Mouse (Mus musculus) olfactory bulb, adult 2 months (tissue): ENCODE results near the gene Trim80.

ENCODE experiments used
- CTCF ChIP-seq: fragments of 200-500 bp; IDR thresholded peaks from 2 replicates; pipeline ENCODE4 v1.5.1; 2012; ENCODE audit warnings: low read depth, mild to moderate bottlenecking, low read length, moderate library complexity; ENCODE audit not compliant: insufficient read depth
- POLR2A ChIP-seq: fragments of 200-500 bp; IDR thresholded peaks from 2 replicates; pipeline ENCODE4 v1.6.1; 2012; ENCODE audit warnings: mild to moderate bottlenecking, low read depth, low read length, moderate library complexity; ENCODE audit not compliant: insufficient read depth

GRCm38 (mm10) chr11:115455619-115456018 lies 15.3 kb downstream of the Trim80 start:
- no peak for TF ChIP-seq CTCF
- TF ChIP-seq POLR2A = no peak
